Mouse (Mus musculus) thymus, postnatal 4 days (tissue): ENCODE measurements around the gene Gm20662.

Source experiments
- DNase-seq: peaks from one replicate; pipeline ENCODE4 v3.0.0; 2021

The Gm20662 gene

GRCm38 (mm10) chr9:108094184-108094941, 98.2 kb downstream of the Gm20662 start, which contains the start of gene Apeh:
Apeh (minus strand) TSS chr9:108094606.
- peak; percentile 98 for DNase-seq
